Mouse (Mus musculus) liver, embryonic 14.5 days (tissue): ENCODE data around the gene March6.

Experiments used
- CTCF ChIP-seq: IDR thresholded peaks from 2 replicates; pipeline ENCODE4 v1.5.1; 2016; ENCODE audit warnings: antibody characterized with exemption, low read depth, control low read depth
- EP300 ChIP-seq: IDR thresholded peaks from 2 replicates; pipeline ENCODE4 v1.6.1; 2016; ENCODE audit warnings: antibody characterized with exemption, low read depth

DNA sequence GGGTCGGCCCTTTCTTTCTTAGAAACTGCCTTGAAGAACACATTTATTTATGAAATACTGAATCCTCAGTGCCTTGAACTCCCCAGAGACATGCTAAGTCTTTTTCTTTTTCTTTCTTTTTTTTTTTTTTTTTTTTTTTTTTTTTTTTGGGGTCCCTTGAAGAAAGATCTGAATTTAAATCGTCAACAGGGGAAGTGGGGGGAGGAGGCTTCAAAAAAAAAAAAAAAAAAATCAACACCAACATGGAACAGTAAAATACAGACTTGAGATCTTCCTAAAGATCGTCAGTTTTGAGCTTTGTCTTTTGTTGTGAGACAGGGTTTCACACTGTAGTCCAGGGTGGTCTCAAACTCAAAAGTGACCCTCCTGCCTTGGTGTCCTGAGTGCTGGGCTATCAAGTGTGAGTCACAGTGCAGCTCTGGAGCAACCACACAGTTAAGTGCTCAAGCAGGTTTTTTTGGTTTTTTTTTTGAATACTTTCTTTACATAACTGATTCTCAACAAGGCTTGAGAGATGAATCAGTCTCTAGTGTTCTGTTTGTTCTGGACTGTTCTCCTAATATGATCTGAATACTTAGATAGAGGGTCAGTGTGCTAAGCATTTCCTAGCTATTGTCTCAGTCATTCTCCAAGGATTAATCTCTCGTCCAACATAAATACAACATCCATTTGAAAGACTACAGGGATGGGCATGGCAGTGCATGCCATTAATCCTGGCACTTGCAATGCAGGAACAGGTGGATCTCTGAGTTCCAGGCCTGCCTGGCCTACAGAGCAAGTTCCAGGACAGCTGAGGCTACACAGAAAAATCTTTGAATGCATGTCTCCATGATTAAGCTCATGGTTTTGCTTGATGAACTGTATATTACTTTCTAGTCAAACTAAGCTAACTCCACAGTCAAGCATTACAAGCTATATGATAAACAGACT is 57.9 kb downstream of the March6 start:
- TF ChIP-seq EP300 (no peak), CTCF (no peak)
